Mouse (Mus musculus): ENCODE results near the gene Adamts13.

The Adamts13 gene

GRCm38 (mm10) chr2:26973116-26973515 lies at the start of gene Adamts13:
Gene Adamts13 (plus strand): TSS chr2:26973416.
- no peak for DNase-seq (ENCODE audit: low read depth in 1 of 2, low spot score in 2 of 2)

DNA sequence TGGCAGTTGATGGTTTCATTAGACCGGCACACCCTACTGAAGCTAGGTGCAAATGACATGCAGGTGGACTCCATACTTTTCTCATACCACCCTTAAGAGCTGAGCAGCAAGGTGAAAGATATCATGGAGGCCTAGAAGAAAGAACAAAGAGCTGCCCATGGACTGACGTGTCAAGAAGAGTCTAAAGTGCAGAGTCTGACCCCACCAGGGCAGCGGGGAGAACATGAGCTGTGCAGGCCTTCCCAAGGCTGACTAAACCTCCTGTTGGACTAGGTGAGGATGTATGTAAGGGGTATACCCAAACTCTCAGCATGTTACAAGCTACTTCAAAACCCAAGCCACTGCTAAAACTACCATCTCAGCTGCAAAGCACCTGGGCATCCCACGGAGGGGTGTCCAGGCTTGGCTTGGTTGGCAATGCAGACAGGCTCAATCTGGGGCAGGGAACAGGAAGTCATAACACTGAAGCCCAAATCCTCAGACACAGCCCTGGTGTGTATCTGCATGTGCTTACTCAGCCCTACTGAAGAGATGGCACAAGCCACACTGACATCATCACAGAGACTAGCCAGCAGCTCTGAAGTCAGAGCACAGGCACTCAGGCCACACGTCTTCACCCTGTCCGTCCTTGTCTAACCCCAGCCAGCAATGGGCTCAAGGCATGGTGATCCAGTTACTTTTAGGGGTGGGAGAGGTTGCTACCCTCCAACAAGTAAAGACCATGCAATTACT lies 45.3 kb upstream of the Adamts13 start:
- no peak for DNase-seq (ENCODE audit: low read depth in 1 of 2, low spot score in 2 of 2)

DNA sequence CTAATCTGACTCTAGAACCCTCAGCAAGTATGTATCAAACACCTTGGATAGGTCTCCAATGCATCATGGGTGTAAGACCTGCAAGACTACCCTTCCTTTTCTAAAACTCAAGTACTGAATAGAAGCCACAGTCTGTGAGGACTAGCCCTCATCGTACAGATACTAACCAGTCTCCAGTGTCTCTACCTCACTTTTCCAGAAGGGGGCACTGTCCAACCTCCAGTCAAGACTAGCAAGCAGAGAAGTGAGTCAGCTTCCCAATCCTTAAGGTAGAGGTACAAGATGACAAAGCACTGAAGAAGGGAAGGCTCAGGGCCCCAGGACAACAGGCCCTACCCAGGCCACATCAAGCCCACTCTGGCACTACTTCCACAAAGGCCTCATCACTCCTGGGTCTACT lies 42.8 kb upstream of the Adamts13 start:
- DNase-seq (ENCODE audit: low read depth in 1 of 2, low spot score in 2 of 2), result peak in 1 of 2 experiments; percentile 46

GRCm38 (mm10) chr2:26932473-26933303 lies 40.5 kb upstream of the Adamts13 start:
- DNase-seq (ENCODE audit: low read depth in 1 of 2, low spot score in 2 of 2), result peak in 1 of 2 experiments; percentile 13

DNA sequence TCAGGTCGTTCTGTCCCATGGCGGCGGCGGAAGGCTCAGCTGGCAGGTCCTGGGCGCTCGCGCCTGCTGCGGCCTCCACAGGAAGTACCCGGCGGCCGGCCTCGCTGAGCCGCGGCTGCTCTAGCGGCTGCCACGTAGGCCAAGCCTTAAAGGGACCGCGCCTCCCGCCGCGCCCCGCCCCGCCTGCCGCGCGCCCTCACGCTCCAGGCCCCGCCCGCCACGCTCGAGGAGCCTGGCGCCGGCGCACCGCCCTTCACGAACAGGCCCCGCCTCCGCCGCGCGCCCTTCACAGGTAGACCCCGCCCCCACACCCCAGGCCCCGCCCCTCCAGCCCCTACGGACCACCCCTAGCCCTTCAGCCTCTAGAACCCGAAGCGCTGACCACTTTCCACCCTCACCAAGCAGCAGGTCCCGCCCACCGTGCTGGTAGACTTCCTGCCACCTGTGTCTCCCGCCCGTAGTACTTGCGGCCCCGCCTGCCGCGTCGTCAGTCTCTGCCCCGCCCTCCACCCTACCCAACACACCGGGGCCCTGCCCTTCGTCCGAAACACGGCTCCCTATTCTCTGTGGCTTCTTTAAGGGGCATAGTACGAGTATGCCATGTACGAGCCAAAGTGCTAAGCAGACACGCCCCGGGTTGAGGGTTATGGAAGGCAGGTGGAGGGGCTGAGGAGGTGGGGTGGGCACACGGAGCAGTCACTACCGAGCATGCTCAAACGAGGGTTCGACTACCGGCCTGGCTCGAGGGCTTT lies 39.7 kb upstream of the Adamts13 start, which contains the start of the genes Surf4 and Stkld1:
TSS of gene Surf4 (minus strand) at position 625 of the 752 bp plus-strand sequence.
TSS of gene Stkld1 (plus strand) at position 744 of the 752 bp plus-strand sequence.
- DNase-seq (ENCODE audit: low read depth in 1 of 2, low spot score in 2 of 2), result peak; percentile 71 to 83

DNA sequence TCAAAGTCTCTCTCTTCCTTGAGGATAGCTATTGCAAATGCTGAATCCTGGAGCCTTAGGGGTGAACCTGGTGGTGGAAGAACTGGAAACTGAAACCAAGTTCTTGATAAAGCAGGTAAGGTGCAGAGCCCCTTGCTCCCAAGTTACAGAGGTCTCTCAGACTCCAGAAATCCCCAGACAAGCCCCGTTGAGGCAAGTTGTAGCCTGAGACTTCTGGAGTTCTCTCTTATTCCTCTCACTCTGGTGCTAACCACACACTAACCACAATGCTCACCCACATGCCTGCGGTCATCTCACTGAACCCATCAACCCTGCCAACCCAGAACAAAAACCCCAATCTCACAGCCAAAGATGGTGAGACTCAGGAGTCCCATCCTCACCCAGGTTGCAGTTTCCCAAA lies 37.9 kb upstream of the Adamts13 start:
- no peak for DNase-seq (ENCODE audit: low read depth in 1 of 2, low spot score in 2 of 2)

- no peak for DNase-seq (ENCODE audit: low read depth in 1 of 2, low spot score in 2 of 2)
These were observed 36.8 kb upstream of the Adamts13 start for GRCm38 (mm10) chr2:26936425-26936824.

GRCm38 (mm10) chr2:26941539-26941938 lies 31.7 kb upstream of the Adamts13 start:
- DNase-seq (ENCODE audit: low read depth in 1 of 2, low spot score in 2 of 2), result peak in 1 of 2 experiments; percentile 23

DNA sequence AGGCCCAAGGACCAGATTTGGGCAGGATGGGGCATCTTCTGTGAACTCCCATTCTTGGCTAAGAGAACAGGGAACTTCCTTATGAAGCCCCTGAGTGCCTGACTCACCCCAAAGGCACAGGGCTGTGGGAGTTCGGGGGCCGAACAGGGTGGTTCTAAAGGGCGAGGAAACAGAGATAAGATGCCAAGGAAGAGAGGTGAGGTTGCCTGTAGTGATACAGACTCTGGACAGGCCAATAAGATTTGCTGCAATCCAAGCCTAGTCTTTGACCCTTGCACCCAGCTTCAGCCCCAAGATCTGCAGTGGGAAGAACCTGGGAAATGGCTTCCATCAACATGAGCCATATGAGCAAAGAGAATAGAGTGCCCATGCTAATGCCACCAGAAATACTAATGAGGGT lies 30.0 kb upstream of the Adamts13 start:
- DNase-seq (ENCODE audit: low read depth in 1 of 2, low spot score in 2 of 2), result no peak

- no peak for DNase-seq (ENCODE audit: low read depth in 1 of 2, low spot score in 2 of 2)
These were observed 22.8 kb upstream of the Adamts13 start for GRCm38 (mm10) chr2:26950411-26950810.

GRCm38 (mm10) chr2:26951346-26951905 lies 21.8 kb upstream of the Adamts13 start:
- DNase-seq (ENCODE audit: low read depth in 1 of 2, low spot score in 2 of 2), result no peak

- no peak for DNase-seq (ENCODE audit: low read depth in 1 of 2, low spot score in 2 of 2)
These were observed 21.0 kb upstream of the Adamts13 start for GRCm38 (mm10) chr2:26952193-26952592.

DNA sequence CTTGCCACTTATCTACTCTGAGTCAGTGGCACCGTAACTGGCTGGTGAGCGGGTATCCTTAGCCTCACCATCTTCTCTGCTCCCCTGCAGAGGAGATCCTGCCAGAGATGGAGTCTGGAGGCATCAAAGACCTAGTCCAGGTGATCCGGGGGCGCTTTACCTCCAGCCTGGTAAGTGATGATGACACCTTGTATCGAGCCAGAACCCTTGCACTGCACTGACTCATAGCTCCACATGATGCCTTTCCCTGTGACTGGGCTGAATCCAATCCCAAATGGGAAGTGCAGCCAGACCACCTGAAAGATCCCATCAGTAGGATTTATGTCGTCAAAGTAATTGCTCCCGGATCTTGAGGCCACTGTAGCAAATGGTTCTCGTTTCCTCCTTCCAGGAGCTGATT lies 20.4 kb upstream of the Adamts13 start:
- no peak for DNase-seq (ENCODE audit: low read depth in 1 of 2, low spot score in 2 of 2)

DNA sequence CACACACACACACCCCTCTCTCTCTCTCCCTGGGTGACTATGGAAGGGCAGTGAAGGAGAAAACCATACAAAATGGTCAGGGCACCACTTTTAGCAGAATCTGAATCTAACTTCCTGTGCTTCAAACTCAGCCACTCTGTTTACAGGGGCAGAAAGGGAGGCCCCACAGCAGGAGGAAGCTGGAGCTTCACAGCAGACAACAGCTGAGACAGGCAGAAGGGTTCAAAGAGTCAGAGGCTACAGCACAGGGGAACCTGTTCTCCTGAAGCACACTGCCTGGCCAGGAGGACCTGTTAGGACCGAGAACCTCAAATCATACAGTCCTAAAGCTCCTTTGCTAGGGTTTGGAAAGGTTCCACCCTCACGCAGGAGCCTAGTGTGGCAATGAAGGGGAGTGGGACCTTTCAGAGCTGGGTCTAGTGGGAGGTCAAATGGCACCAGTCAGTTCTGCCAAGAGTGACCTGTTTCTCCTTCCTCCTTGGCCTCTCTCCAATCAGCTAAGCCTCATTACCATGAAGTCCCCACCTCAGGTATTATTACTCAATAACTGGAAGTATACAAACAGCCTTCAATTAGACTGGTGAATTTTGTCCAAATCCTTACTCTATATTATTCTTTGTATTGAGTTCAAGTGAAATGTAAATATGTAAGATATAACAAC lies 18.4 kb upstream of the Adamts13 start:
- no peak for DNase-seq (ENCODE audit: low read depth in 1 of 2, low spot score in 2 of 2)

DNA sequence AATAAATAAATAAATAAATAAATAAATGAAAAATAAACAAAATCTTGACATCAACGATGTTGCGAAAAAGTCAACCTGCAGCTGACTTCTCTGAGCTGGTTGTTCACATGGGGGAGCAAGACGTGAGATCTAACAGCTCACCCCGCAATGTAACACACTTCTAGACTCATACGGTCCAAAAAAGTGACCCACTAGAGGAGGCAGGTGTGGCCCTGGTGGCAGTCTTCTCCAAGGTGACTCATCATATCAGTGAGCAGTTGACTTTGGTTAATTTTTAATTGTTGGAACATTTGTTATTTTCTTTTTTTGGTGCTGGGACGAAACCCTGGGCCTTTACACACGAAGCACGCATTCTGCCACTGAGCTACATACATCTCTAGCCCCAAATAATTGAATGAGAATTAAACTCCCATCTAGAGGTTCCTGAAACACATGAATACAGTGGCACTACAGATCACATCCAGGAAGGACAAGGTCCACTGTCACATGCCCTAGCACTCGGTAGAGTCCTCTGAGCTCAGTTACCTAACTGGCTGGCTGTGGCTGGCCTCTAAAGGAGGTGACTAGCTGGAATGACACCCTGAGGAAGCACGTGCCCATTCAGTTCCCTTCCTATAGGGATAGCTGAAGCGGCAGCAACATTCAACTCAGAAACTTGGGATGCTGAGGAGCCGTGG lies 16.3 kb upstream of the Adamts13 start:
- no peak for DNase-seq (ENCODE audit: low read depth in 1 of 2, low spot score in 2 of 2)

DNA sequence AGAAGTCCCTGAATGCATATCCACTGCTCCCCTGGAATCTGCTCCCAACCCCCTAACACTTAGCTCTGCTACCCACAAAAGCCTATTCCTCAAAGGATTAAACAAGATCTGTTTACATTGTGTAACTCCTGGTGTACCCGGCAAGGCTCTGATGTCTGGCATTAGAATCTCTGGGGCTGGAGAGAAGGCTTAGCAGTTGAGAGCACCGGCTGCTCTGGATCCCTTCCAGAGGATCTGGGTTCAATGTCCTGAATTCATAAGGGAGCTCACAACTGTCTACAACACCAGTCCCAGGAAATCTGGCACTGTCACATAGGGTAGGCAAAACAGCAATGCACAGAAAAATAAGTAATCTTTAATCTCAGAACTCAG lies 15.7 kb upstream of the Adamts13 start:
- DNase-seq (ENCODE audit: low read depth in 1 of 2, low spot score in 2 of 2), result no peak

DNA sequence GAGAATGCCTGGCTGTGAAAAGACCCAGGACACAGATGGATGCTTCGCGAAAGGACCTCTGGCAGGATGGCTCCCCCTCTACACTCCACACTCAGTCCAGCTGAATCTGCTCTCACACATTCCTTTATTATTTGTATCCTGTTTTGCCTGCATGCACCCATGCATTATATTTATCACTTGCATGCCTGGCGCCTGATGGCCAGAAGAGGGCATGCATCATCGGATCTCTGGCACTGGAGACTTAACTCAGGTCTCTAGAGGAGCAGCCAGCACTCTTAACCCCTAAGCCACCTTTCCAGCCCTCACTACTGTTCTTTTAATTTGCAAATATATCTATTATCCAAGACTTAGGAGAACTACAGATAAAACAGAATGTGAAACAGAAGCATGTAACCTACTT lies 12.5 kb upstream of the Adamts13 start:
- no peak for DNase-seq (ENCODE audit: low read depth in 1 of 2, low spot score in 2 of 2)

DNA sequence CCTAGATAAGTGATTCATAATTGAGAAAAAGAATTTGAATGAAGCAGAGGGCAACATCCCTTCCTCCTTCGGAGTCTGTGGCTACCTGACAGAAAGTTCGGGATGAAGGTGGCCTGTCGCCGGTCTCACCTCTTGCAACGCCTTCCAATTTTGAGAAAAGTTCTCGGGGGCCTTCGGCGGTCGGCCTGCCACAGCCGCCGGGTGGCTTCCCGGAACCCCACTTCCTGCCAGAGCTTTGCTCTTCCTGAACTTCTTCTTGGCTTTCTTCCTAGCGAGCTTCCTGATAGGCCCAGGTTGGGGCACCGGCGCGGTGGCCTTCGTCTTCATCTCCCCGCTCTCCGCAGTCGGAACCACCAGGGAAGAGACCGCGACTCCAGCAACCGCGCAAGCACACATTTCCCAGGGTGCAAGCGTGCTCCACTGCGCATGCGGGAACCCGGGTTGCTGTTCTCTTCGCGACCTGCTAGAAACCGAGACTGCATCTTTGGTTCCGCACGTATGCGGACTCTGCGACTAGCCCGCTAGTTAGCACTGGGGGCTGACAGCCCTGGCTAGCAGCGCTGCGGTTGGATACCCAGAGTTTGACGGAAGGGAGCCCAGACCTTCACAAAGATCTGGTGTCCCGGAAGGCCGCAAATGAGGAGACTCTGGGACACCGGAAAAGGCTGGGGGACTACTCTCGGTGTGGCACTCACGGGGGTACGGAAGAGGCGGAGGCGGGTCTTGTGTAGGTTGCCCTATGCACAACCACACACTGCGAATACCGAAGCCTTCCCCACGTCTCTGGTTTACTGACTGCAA lies 9.1 kb upstream of the Adamts13 start, which contains the start of gene Rexo4:
TSS of gene Rexo4 (minus strand) at position 464 of the 801 bp plus-strand sequence.
- peak; percentile 80 to 90 for DNase-seq (ENCODE audit: low read depth in 1 of 2, low spot score in 2 of 2)

DNA sequence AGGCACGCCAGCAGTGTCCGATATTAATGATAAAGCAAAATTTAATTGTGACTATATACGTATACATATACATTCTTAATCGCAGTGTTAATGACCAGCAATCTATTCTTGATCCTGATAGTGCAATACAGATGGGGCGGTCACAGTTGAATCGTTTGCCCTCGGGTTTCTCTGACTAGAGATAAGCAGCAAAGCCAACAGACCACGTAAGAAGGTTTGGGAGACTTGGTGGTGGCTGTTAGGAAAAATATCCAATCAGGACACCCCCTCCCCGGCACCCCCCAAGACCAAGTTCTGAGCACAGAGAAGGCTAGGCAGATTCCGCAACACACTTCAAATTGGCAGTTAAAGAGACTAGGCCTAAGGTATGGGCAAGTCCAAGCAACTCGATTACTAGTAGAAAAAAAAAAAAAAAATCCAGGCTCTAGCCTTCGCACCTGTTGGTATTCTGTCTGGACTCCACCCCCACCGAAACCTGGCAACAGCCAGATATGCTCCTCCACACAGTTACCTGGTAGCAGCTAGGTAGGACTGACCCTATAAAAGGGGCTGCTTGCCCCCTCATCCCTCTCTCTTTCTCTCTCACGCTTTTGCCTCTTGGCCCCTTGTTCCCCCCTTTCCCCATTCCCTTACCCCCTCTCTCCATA lies 8.4 kb upstream of the Adamts13 start:
- no peak for DNase-seq (ENCODE audit: low read depth in 1 of 2, low spot score in 2 of 2)

Data from monocyte, adult 2 months (primary cell).